Mouse (Mus musculus) CH12.LX (cell line): ENCODE measurements around the gene Chst15. TPM values are rescaled to one million over a fixed set of nuclear protein-coding genes. Genes with fewer than 3 reads are reported as not detected.

ENCODE experiments used
- DNase-seq: peaks from one replicate; pipeline ENCODE4 v3.0.0-alpha.2; 2013; ENCODE audit errors: extremely low read depth
- H3K27ac ChIP-seq: 2 replicates; pipeline ENCODE4 v1.5.1; 2012; ENCODE audit warnings: low read depth, mild to moderate bottlenecking, control low read depth, moderate library complexity; ENCODE audit not compliant: insufficient read depth
- H3K27me3 ChIP-seq: replicated peaks from 2 replicates; pipeline ENCODE3; 2012; ENCODE audit warnings: inconsistent platforms
- H3K36me3 ChIP-seq, 2 experiments: replicated peaks in 1 of 2; 2 replicates each; pipeline versions ENCODE3 to v1.6.1; 2012; ENCODE audit warnings: inconsistent platforms in 1 of 2, low read length in 1 of 2, mild to moderate bottlenecking in 1 of 2, mixed read lengths in 1 of 2, moderate library complexity in 1 of 2; ENCODE audit not compliant: control insufficient read depth in 1 of 2, insufficient read depth in 1 of 2
- H3K4me1 ChIP-seq, 2 experiments: 2 replicates each; pipeline ENCODE4 v1.6.1; 2012; ENCODE audit warnings: inconsistent platforms in 1 of 2, moderate library complexity in 1 of 2; ENCODE audit not compliant: insufficient read depth in 2 of 2, control insufficient read depth in 1 of 2
- H3K4me2 ChIP-seq: 2 replicates; pipeline ENCODE4 v1.6.1; 2012; ENCODE audit warnings: low read depth, mild to moderate bottlenecking, control low read depth; ENCODE audit not compliant: poor library complexity, insufficient read depth, severe bottlenecking
- H3K4me3 ChIP-seq, 3 experiments: fragments of 150-350 bp in 1 of 3; sonication (generic) in 1 of 3; replicated peaks in 1 of 3; 2 replicates each; pipeline versions ENCODE3 to v1.5.1; 2011 to 2012; ENCODE audit warnings: low read depth in 2 of 3, low read length in 2 of 3, mild to moderate bottlenecking in 2 of 3, moderate library complexity in 2 of 3, control low read depth in 1 of 3, improper control_type of control experiment in 1 of 3, inconsistent platforms in 1 of 3, mixed read lengths in 1 of 3; ENCODE audit not compliant: poor library complexity in 1 of 3
- H3K79me2 ChIP-seq: replicated peaks from 2 replicates; pipeline ENCODE4 v1.6.1; 2012; ENCODE audit warnings: mild to moderate bottlenecking, moderate library complexity; ENCODE audit not compliant: control insufficient read depth, poor library complexity, insufficient read depth, severe bottlenecking; ENCODE audit errors: extremely low read depth
- H3K9ac ChIP-seq: 2 replicates; pipeline ENCODE4 v1.6.1; 2012; ENCODE audit warnings: low read depth, mild to moderate bottlenecking, control low read depth, moderate library complexity; ENCODE audit not compliant: insufficient read depth
- H3K9me3 ChIP-seq: replicated peaks from 2 replicates; pipeline ENCODE3; 2012; ENCODE audit warnings: low read length, inconsistent platforms, mixed read lengths
- CHD2 ChIP-seq: IDR thresholded peaks from 2 replicates; pipeline ENCODE4 v1.6.1; 2011; ENCODE audit warnings: low read length, improper control_type of control experiment
- CTCF ChIP-seq, 2 experiments: IDR thresholded peaks in 1 of 2; conservative IDR thresholded peaks in 1 of 2; 2 replicates each; pipeline ENCODE4 v1.5.1; 2011 to 2012; ENCODE audit warnings: low read depth in 2 of 2, low read length in 2 of 2, improper control_type of control experiment in 1 of 2, inconsistent platforms in 1 of 2, mild to moderate bottlenecking in 1 of 2, moderate library complexity in 1 of 2
- E2F4 ChIP-seq: IDR thresholded peaks from 2 replicates; pipeline ENCODE4 v1.6.1; 2011; ENCODE audit warnings: low read depth, low read length, improper control_type of control experiment; ENCODE audit not compliant: insufficient replicate concordance
- ELF1 ChIP-seq: IDR thresholded peaks from 2 replicates; pipeline ENCODE4 v1.6.1; 2014; ENCODE audit warnings: low read depth, mild to moderate bottlenecking, inconsistent platforms, low read length, improper control_type of control experiment
- EP300 ChIP-seq: IDR thresholded peaks from 2 replicates; pipeline ENCODE4 v1.6.1; 2011; ENCODE audit warnings: low read length, improper control_type of control experiment
- ETS1 ChIP-seq: conservative IDR thresholded peaks from 2 replicates; pipeline ENCODE4 v1.6.1; 2012; ENCODE audit warnings: low read depth, mild to moderate bottlenecking, inconsistent platforms, low read length, improper control_type of control experiment, moderate library complexity
- GABPA ChIP-seq: IDR thresholded peaks from 2 replicates; pipeline ENCODE4 v1.6.1; 2012; ENCODE audit warnings: low read depth, low read length, improper control_type of control experiment, inconsistent platforms; ENCODE audit not compliant: insufficient replicate concordance
- HCFC1 ChIP-seq: IDR thresholded peaks from 2 replicates; pipeline ENCODE4 v1.6.1; 2012; ENCODE audit warnings: low read depth, mild to moderate bottlenecking, inconsistent platforms, low read length, improper control_type of control experiment
- JUN ChIP-seq: IDR thresholded peaks from 2 replicates; pipeline ENCODE4 v1.6.1; 2011; ENCODE audit warnings: low read depth, mild to moderate bottlenecking, low read length, improper control_type of control experiment, moderate library complexity; ENCODE audit not compliant: insufficient read depth
- JUND ChIP-seq: conservative IDR thresholded peaks from 2 replicates; pipeline ENCODE4 v1.6.1; 2011; ENCODE audit warnings: low read depth, low read length, improper control_type of control experiment
- KAT2A ChIP-seq: IDR thresholded peaks from 2 replicates; pipeline ENCODE4 v1.6.1; 2012; ENCODE audit warnings: low read length, improper control_type of control experiment, inconsistent platforms; ENCODE audit not compliant: insufficient replicate concordance
- MAX ChIP-seq: IDR thresholded peaks from 2 replicates; pipeline ENCODE4 v1.6.1; 2011; ENCODE audit warnings: low read length, improper control_type of control experiment
- MAZ ChIP-seq: IDR thresholded peaks from 2 replicates; pipeline ENCODE4 v1.6.1; 2012; ENCODE audit warnings: low read depth, mild to moderate bottlenecking, inconsistent platforms, low read length, improper control_type of control experiment, moderate library complexity
- MEF2A ChIP-seq: IDR thresholded peaks from 2 replicates; pipeline ENCODE4 v1.6.1; 2014; ENCODE audit warnings: low read depth, mild to moderate bottlenecking, inconsistent platforms, low read length, improper control_type of control experiment, borderline replicate concordance
- MXI1 ChIP-seq: IDR thresholded peaks from 2 replicates; pipeline ENCODE4 v1.6.1; 2011; ENCODE audit warnings: mild to moderate bottlenecking, low read depth, low read length, improper control_type of control experiment
- MYC ChIP-seq: IDR thresholded peaks from 2 replicates; pipeline ENCODE4 v1.6.1; 2011; ENCODE audit warnings: low read depth, mild to moderate bottlenecking, improper control_type of control experiment, low read length
- NELFE ChIP-seq: IDR thresholded peaks from 2 replicates; pipeline ENCODE4 v1.6.1; 2011; ENCODE audit warnings: low read depth, low read length, improper control_type of control experiment
- PAX5 ChIP-seq: IDR thresholded peaks from 2 replicates; pipeline ENCODE4 v1.6.1; 2012; ENCODE audit warnings: low read length, inconsistent platforms, mixed read lengths
- POLR2A ChIP-seq: IDR thresholded peaks from 2 replicates; pipeline ENCODE4 v1.6.1; 2011; ENCODE audit warnings: low read depth, mild to moderate bottlenecking, improper control_type of control experiment, low read length
- POLR2AphosphoS2 ChIP-seq: IDR thresholded peaks from 2 replicates; pipeline ENCODE4 v1.6.1; 2011; ENCODE audit warnings: low read depth, low read length, improper control_type of control experiment
- RAD21 ChIP-seq: IDR thresholded peaks from 2 replicates; pipeline ENCODE4 v1.6.1; 2011; ENCODE audit warnings: low read depth, mild to moderate bottlenecking, low read length, improper control_type of control experiment, moderate library complexity
- SIN3A ChIP-seq: IDR thresholded peaks from 2 replicates; pipeline ENCODE4 v1.6.1; 2012; ENCODE audit warnings: low read length, improper control_type of control experiment, inconsistent platforms
- TBP ChIP-seq: conservative IDR thresholded peaks from 2 replicates; pipeline ENCODE4 v1.6.1; 2011; ENCODE audit warnings: low read depth, low read length, improper control_type of control experiment
- UBTF ChIP-seq: IDR thresholded peaks from 2 replicates; pipeline ENCODE4 v1.6.1; 2012; ENCODE audit warnings: low read depth, mild to moderate bottlenecking, inconsistent platforms, low read length, improper control_type of control experiment, moderate library complexity
- USF2 ChIP-seq: conservative IDR thresholded peaks from 2 replicates; pipeline ENCODE4 v1.6.1; 2011; ENCODE audit warnings: low read depth, low read length, improper control_type of control experiment
- ZMIZ1 ChIP-seq: IDR thresholded peaks from 2 replicates; pipeline ENCODE4 v1.6.1; 2012; ENCODE audit warnings: low read depth, mild to moderate bottlenecking, inconsistent platforms, low read length, improper control_type of control experiment
- ZNF384 ChIP-seq: IDR thresholded peaks from 2 replicates; pipeline ENCODE4 v1.6.1; 2012; ENCODE audit warnings: low read depth, low read length, improper control_type of control experiment, inconsistent platforms
- dilution Hi-C: fragments of 300-500 bp; cut with MboI; formaldehyde crosslinking; loops from 2 replicates; pipeline ENCODE4 v1.14.3; 2020; ENCODE audit warnings: low sequenced_read_pairs; ENCODE audit not compliant: extremely low pct_unique_long_range_greater_than_20kb, extremely low pct_ligation_motif_present
- in situ Hi-C: fragments of 300-500 bp; cut with MboI; formaldehyde crosslinking; loops from 3 replicates; pipeline ENCODE4 v1.14.3; 2019; ENCODE audit warnings: low sequenced_read_pairs, low pct_ligation_motif_present, low pct_unique_long_range_greater_than_20kb, mixed read lengths
- polyA plus RNA-seq: library from polyadenylated mRNA; unstranded; fragments of >175 nt; gene quantifications from 2 replicates; pipeline ENCODE4 v1.2.1, GENCODE M21; 2012; ENCODE audit warnings: low read depth; ENCODE audit not compliant: insufficient read length
- total RNA-seq, 2 experiments: library from RNA; depleted of rRNA; stranded (reverse); fragments of 300-350 nt in 1 of 2; fragments of >200 nt in 1 of 2; gene quantifications; 2 replicates each; pipeline ENCODE4 v1.2.3; 2012 to 2014

Gene Chst15
- total and polyA plus RNA-seq, 3 experiments: 0.42 to 0.81 (median 0.57) TPM

DNA sequence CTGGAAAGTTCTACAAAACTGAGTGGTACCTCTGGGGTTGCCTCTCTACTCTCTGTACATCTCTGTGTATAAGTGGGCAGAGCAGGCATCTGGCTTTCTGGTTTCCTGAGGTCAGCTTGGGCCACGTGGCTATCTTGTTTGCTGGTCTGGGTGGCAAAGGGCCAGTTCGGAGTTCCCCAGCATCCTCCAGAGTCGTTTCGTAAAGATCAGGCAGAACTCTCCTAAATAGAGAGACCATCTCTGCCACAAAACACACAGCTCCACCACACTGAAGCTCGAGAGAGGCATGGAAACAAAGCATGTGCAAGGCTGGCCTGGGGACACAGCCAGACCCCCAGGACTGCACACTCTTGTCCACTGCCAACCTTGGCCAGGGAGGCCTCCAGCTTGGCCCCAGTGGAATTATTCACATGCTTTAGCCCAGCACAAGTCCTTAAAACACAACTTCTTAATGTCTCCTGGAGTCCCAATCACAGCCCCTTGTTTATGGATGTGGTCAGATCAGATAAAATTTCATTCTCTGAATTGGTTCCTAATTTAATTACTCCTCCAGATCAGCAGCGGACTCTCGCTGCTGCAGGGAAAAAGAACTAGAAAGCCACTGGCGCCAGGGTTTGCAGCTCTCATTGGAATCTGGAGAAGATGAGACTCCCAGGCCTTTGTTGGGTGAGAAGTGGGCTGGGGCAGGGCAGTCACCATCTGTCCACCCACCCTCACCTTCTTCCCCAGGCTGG is 14.4 kb downstream of the Chst15 start:
- peaks cover 21 to 44% of the 10 kb centered on the region in 2 experiments for H3K4me1 ChIP-seq
- dilution Hi-C loops: no loop called here
- no peak overlapping the region for H3K4me2 ChIP-seq
- H3K79me2 ChIP-seq: no peaks in the 10 kb centered on the region
- no peaks in the 10 kb centered on the region for H3K36me3 ChIP-seq
- no peak overlapping the region for H3K27ac ChIP-seq
- in situ Hi-C loops: no loop called here
- peaks cover 12% of the 10 kb centered on the region for H3K27me3 ChIP-seq
- no peak for DNase-seq
- no peak overlapping the region for H3K9ac ChIP-seq
- peaks cover under 1% of the 10 kb centered on the region for H3K9me3 ChIP-seq
- TF ChIP-seq POLR2A (no peak), EP300 (no peak), ZMIZ1 (no peak), SIN3A (no peak), MAX (no peak), TBP (no peak), MYC (no peak), CTCF (conservative IDR thresholded peaks at IDR 0.05 in 1 of 2, IDR thresholded peaks at IDR 0.05 in 1 of 2; ENCODE audit: low read depth in 2 of 2, low read length in 2 of 2) (no peak), POLR2AphosphoS2 (no peak), USF2 (no peak), ZNF384 (no peak), ETS1 (no peak), RAD21 (no peak)
- H3K4me3 ChIP-seq: no peak overlapping the region

DNA sequence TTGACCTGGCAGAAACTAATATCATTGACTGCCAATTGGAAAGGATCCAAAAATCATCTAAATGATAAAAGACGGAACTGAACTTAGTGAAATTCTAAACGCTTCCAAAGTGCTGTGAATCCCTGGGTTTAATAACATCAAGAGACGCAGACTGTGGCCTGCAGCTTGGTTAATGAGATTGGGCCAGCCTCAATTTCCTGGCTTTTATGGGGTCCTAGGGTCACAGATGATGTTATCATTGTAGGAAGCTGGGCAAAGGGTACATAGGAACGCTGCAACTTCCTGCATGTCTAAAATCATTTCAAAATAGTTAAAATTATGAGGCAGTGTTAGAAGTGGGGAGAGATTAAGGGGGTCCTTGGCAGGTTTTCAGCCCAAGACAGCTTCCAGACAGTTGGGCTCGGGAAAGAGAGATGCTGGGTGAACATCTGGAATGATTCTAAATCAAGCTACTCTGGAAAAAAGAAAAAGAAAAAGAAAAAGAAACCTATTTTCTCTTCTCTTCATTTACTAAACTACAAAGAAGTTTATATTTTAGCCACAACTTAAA is 17.3 kb downstream of the Chst15 start:
- Histone ChIP-seq H3K4me1 (peaks cover 8 to 15% of the 10 kb centered on the region in 2 experiments), H3K9ac (no peak overlapping the region), H3K27me3 (peaks cover 21% of the 10 kb centered on the region), H3K4me3 (no peak overlapping the region), H3K4me2 (no peak overlapping the region), H3K27ac (no peak overlapping the region), H3K9me3 (peaks cover 4% of the 10 kb centered on the region), H3K36me3 (no peaks in the 10 kb centered on the region), H3K79me2 (no peaks in the 10 kb centered on the region)
- in situ Hi-C loops (no loop called here), dilution Hi-C loops (no loop called here)
- DNase-seq: no peak
- TF ChIP-seq GABPA (no peak), KAT2A (no peak), ELF1 (no peak), PAX5 (no peak), JUN (no peak), E2F4 (no peak), RAD21 (no peak), HCFC1 (no peak), NELFE (no peak), MEF2A (no peak), MYC (no peak), MAZ (no peak), CHD2 (no peak), JUND (no peak), UBTF (no peak), MXI1 (no peak), ZMIZ1 (no peak)
